Mouse (Mus musculus) liver, embryonic 14.5 days (tissue): ENCODE data around the gene Cars2. TPM values are rescaled to one million over a fixed set of nuclear protein-coding genes. Genes with fewer than 3 reads are reported as not detected.

Source experiments
- ATAC-seq: fragments of 200-750 bp; cut with Nextera tagmentation; 2 replicates; pipeline ENCODE4 v1.8.0; 2017; ENCODE audit warnings: moderate number of reproducible peaks, mild to moderate bottlenecking, moderate library complexity; ENCODE audit not compliant: insufficient read depth
- DNase-seq, 3 experiments: peaks; one replicate each; pipeline ENCODE4 v3.0.0-alpha.2; 2012 to 2013; ENCODE audit warnings: low read depth in 3 of 3, low spot score in 3 of 3
- H3K27ac ChIP-seq: fragments of 300-500 bp; sonication (generic); 2 replicates; pipeline ENCODE4 v1.5.1; 2014; ENCODE audit warnings: moderate library complexity, mild to moderate bottlenecking, control low read depth, inconsistent platforms
- H3K27me3 ChIP-seq: fragments of 300-500 bp; sonication (generic); 2 replicates; pipeline ENCODE4 v1.6.1; 2014; ENCODE audit warnings: mild to moderate bottlenecking, low read length, moderate library complexity; ENCODE audit not compliant: control insufficient read depth, insufficient read depth
- H3K36me3 ChIP-seq: fragments of 300-500 bp; sonication (generic); replicated peaks from 2 replicates; pipeline ENCODE4 v1.6.1; 2014; ENCODE audit warnings: low read depth; ENCODE audit not compliant: control insufficient read depth, insufficient read depth
- H3K4me1 ChIP-seq, 2 experiments: fragments of 200-500 bp in 1 of 2; fragments of 300-500 bp in 1 of 2; sonication (generic) in 1 of 2; replicated peaks; 2 replicates each; pipeline ENCODE4 v1.6.1; 2012 to 2014; ENCODE audit warnings: antibody characterized with exemption in 1 of 2, inconsistent platforms in 1 of 2, low read length in 1 of 2; ENCODE audit not compliant: control insufficient read depth in 2 of 2, insufficient read depth in 2 of 2
- H3K4me2 ChIP-seq: fragments of 300-500 bp; sonication (generic); 2 replicates; pipeline ENCODE4 v1.6.1; 2014; ENCODE audit warnings: low read depth, mild to moderate bottlenecking, control low read depth, moderate library complexity
- H3K4me3 ChIP-seq, 2 experiments: fragments of 200-500 bp in 1 of 2; fragments of 300-500 bp in 1 of 2; sonication (generic) in 1 of 2; 2 replicates each; pipeline ENCODE4 v1.5.1; 2012 to 2014; ENCODE audit warnings: low read depth in 2 of 2, low read length in 2 of 2, mild to moderate bottlenecking in 2 of 2, control low read depth in 1 of 2, inconsistent platforms in 1 of 2, moderate library complexity in 1 of 2; ENCODE audit not compliant: insufficient read depth in 1 of 2
- H3K9ac ChIP-seq: fragments of 300-500 bp; sonication (generic); replicated peaks from 2 replicates; pipeline ENCODE4 v1.6.1; 2014; ENCODE audit warnings: mild to moderate bottlenecking, control low read depth, moderate library complexity
- H3K9me3 ChIP-seq: fragments of 300-500 bp; sonication (generic); 2 replicates; pipeline ENCODE4 v1.6.1; 2016; ENCODE audit warnings: low read length, mixed read lengths; ENCODE audit not compliant: control insufficient read depth
- CTCF ChIP-seq: IDR thresholded peaks from 2 replicates; pipeline ENCODE4 v1.5.1; 2016; ENCODE audit warnings: antibody characterized with exemption, low read depth, control low read depth
- EP300 ChIP-seq: IDR thresholded peaks from 2 replicates; pipeline ENCODE4 v1.6.1; 2016; ENCODE audit warnings: antibody characterized with exemption, low read depth
- WGBS: fragments of 180-500 bp; shearing (Covaris S2); extraction: QIAGEN DNeasy Blood & Tissue Kit; methylation state at CpG from one replicate; pipeline ENCODE4 v1.1.7; 2014; ENCODE audit not compliant: insufficient replicate concordance; 5-methylcytosine and 5-hydroxymethylcytosine counted together
- polyA plus RNA-seq, 2 experiments: library from polyadenylated mRNA; depleted of rRNA in 1 of 2; stranded (reverse) in 1 of 2; unstranded in 1 of 2; fragments of >200 nt; fragmentation: Nextera tagmentation in 1 of 2; extraction: Ambion mirVana in 1 of 2; gene quantifications; 2 replicates each; pipeline versions ENCODE4 v1.2.1 to v1.2.3; 2012 to 2014

Cars2 gene
- polyA plus RNA-seq, 2 experiments, result 15.5 to 18.2 TPM

GRCm38 (mm10) chr8:11549706-11550105, 877 bp downstream of the Cars2 start:
- Histone ChIP-seq H3K36me3 (no peaks in the 10 kb centered on the region), H3K9ac (peak overlapping the region; percentile 55), H3K27ac (peak overlapping the region; percentile 18), H3K9me3 (no peaks in the 10 kb centered on the region), H3K4me2 (peak overlapping the region; percentile 75), H3K4me3 (peak overlapping the region; percentile 62 to 64), H3K27me3 (no peaks in the 10 kb centered on the region), H3K4me1 (peaks cover 15 to 19% of the 10 kb centered on the region in 2 experiments)
- 6% methylated on average over 7 of the region's 7 CpGs for WGBS
- ATAC-seq (no peak), DNase-seq (peak; percentile 60 to 67 (median 63))
- peak; percentile 86 for TF ChIP-seq CTCF
- TF ChIP-seq EP300, result no peak

GRCm38 (mm10) chr8:11547063-11547462, 3.5 kb downstream of the Cars2 start:
- Histone ChIP-seq H3K9ac (no peak overlapping the region), H3K36me3 (peaks cover 3% of the 10 kb centered on the region), H3K4me3 (no peak overlapping the region), H3K4me2 (no peak overlapping the region), H3K4me1 (peaks cover 7 to 9% of the 10 kb centered on the region in 2 experiments; a peak in 3 of 4 replicates), H3K9me3 (no peaks in the 10 kb centered on the region), H3K27me3 (no peaks in the 10 kb centered on the region), H3K27ac (no peak overlapping the region)
- 52% methylated on average over 6 of the region's 6 CpGs for WGBS
- DNase-seq, result no peak
- no peak for ATAC-seq
- TF ChIP-seq EP300, result no peak
- peak; percentile 79 for TF ChIP-seq CTCF

GRCm38 (mm10) chr8:11544386-11544785, 6.2 kb downstream of the Cars2 start:
- H3K4me3 ChIP-seq, result no peak overlapping the region
- H3K27ac ChIP-seq, result no peak overlapping the region
- no peak overlapping the region for H3K9ac ChIP-seq
- no peaks in the 10 kb centered on the region for H3K9me3 ChIP-seq
- no peaks in the 10 kb centered on the region; a peak in 1 of 4 replicates for H3K4me1 ChIP-seq
- no peaks in the 10 kb centered on the region for H3K27me3 ChIP-seq
- H3K36me3 ChIP-seq, result peaks cover 10% of the 10 kb centered on the region
- DNase-seq (peak in 1 of 3 experiments; percentile 30), ATAC-seq (no peak)
- no peak overlapping the region for H3K4me2 ChIP-seq
- 36% methylated on average over 3 of the region's 3 CpGs for WGBS
- TF ChIP-seq EP300 (no peak), CTCF (peak; percentile 85)

DNA sequence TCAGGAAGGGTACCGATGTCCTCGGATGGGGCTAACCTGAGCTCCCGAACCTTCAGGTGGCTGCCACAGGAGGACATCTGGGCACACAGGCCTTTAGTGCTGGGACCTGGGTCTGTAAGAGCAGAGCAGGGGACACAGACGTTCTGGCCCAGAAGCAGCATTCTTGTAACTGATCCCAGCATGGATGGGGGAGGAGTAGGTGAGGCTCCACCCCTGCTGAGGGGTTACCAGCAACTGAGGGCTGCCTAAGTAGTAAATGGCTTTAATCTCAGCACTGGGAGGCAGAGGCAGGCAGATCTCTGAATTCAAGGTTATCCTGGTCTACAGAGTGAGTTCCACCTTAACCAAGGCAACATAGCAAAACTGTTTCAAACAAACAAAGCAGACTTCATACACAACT, 7.7 kb downstream of the Cars2 start:
- no peak for TF ChIP-seq CTCF
- no peak for TF ChIP-seq EP300
- ATAC-seq, result no peak

DNA sequence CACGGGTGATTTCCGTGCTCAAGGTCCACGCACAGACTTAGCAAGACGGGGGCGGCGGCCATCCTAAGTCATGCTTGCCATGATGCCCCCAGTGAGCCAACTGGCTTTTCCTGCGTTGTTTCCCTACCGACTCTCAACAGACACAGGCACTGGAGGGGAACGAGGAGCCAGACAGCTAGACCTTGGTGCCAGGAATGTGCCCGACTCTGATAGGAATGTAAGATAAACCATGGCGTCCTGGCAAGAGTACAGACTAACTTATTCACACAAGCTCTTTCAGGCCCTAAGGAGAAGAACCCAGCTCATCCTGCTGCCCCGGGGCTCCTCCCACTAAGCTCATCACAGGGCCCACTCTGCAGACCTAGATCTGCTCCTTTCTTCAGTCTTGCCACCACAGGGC, 8.6 kb downstream of the Cars2 start:
- TF ChIP-seq EP300, result no peak
- no peak for TF ChIP-seq CTCF
- H3K36me3 ChIP-seq, result peaks cover 10% of the 10 kb centered on the region
- no peak for ATAC-seq

More for the DNA sequence above, 7.7 kb downstream of the Cars2 start:
- 78% methylated on average over 4 of the region's 4 CpGs for WGBS
- no peak for DNase-seq
- no peak overlapping the region for H3K27ac ChIP-seq
- no peak overlapping the region for H3K4me3 ChIP-seq
- no peaks in the 10 kb centered on the region for H3K9me3 ChIP-seq
- peaks cover 10% of the 10 kb centered on the region for H3K36me3 ChIP-seq
- no peaks in the 10 kb centered on the region for H3K27me3 ChIP-seq
- H3K9ac ChIP-seq, result no peak overlapping the region
- no peaks in the 10 kb centered on the region for H3K4me1 ChIP-seq
- H3K4me2 ChIP-seq, result no peak overlapping the region

More for the DNA sequence above, 8.6 kb downstream of the Cars2 start:
- DNase-seq, result no peak
- no peak overlapping the region for H3K27ac ChIP-seq
- H3K4me3 ChIP-seq, result no peak overlapping the region
- no peak overlapping the region for H3K9ac ChIP-seq
- 83% methylated on average over 12 of the region's 12 CpGs for WGBS
- no peaks in the 10 kb centered on the region for H3K27me3 ChIP-seq
- H3K4me2 ChIP-seq, result no peak overlapping the region
- no peaks in the 10 kb centered on the region for H3K9me3 ChIP-seq
- no peaks in the 10 kb centered on the region for H3K4me1 ChIP-seq
